Mouse (Mus musculus) kidney, postnatal 0 days (tissue): ENCODE measurements around the gene Ube2l6. TPM values are rescaled to one million over a fixed set of nuclear protein-coding genes. Genes with fewer than 3 reads are reported as not detected.
A peak's percentile ranks its signal among the peaks of the same experiment; 100 is the strongest.

Experiments
- ATAC-seq: fragments of 200-750 bp; cut with Nextera tagmentation; replicated peaks from 2 replicates; pipeline ENCODE4 v1.8.0; 2017; ENCODE audit warnings: low read depth, moderate number of reproducible peaks, moderate TSS enrichment, moderate library complexity; ENCODE audit not compliant: low FRiP score
- DNase-seq: peaks from one replicate; pipeline ENCODE4 v3.0.0-alpha.2; 2016; ENCODE audit warnings: low spot score
- H3K27ac ChIP-seq: fragments of 300-500 bp; sonication (generic); 2 replicates; pipeline ENCODE4 v1.5.1; 2014; ENCODE audit warnings: mild to moderate bottlenecking
- H3K27me3 ChIP-seq: fragments of 300-500 bp; sonication (generic); 2 replicates; pipeline ENCODE4 v1.6.1; 2014; ENCODE audit warnings: low read length, mixed read lengths; ENCODE audit not compliant: insufficient read depth
- H3K36me3 ChIP-seq: fragments of 300-500 bp; sonication (generic); 2 replicates; pipeline ENCODE4 v1.6.1; 2014; ENCODE audit warnings: low read length, mixed read lengths; ENCODE audit not compliant: insufficient read depth
- H3K4me1 ChIP-seq: fragments of 300-500 bp; sonication (generic); replicated peaks from 2 replicates; pipeline ENCODE4 v1.6.1; 2014; ENCODE audit warnings: antibody characterized with exemption, low read length, mixed read lengths; ENCODE audit not compliant: insufficient read depth
- H3K4me2 ChIP-seq: fragments of 300-500 bp; sonication (generic); 2 replicates; pipeline ENCODE4 v1.6.1; 2014; ENCODE audit warnings: mild to moderate bottlenecking, low read length, moderate library complexity, mixed read lengths
- H3K4me3 ChIP-seq: fragments of 300-500 bp; sonication (generic); replicated peaks from 2 replicates; pipeline ENCODE4 v1.5.1; 2014; ENCODE audit warnings: low read depth, low read length
- H3K9ac ChIP-seq: fragments of 300-500 bp; sonication (generic); 2 replicates; pipeline ENCODE4 v1.6.1; 2014; ENCODE audit warnings: low read depth, low read length
- H3K9me3 ChIP-seq: fragments of 300-500 bp; sonication (generic); replicated peaks from 2 replicates; pipeline ENCODE4 v1.6.1; 2016; ENCODE audit warnings: low read length, inconsistent platforms, mixed read lengths
- CTCF ChIP-seq: IDR thresholded peaks from 2 replicates; pipeline ENCODE4 v1.5.1; 2016; ENCODE audit warnings: antibody characterized with exemption, low read depth, mild to moderate bottlenecking, moderate library complexity
- WGBS: fragments of 180-500 bp; shearing (Covaris S2); extraction: QIAGEN DNeasy Blood & Tissue Kit; methylation state at CpG from one replicate; pipeline ENCODE4 v1.1.7; 2014; 5-methylcytosine and 5-hydroxymethylcytosine counted together
- polyA plus RNA-seq: library from polyadenylated mRNA; unstranded; fragments of >200 nt; fragmentation: Nextera tagmentation; extraction: Ambion mirVana; gene quantifications from 2 replicates; pipeline ENCODE4 v1.2.1, GENCODE M21; 2015

Ube2l6 gene
- polyA plus RNA-seq: 30.5 and 33.9 TPM in 2 replicates

DNA sequence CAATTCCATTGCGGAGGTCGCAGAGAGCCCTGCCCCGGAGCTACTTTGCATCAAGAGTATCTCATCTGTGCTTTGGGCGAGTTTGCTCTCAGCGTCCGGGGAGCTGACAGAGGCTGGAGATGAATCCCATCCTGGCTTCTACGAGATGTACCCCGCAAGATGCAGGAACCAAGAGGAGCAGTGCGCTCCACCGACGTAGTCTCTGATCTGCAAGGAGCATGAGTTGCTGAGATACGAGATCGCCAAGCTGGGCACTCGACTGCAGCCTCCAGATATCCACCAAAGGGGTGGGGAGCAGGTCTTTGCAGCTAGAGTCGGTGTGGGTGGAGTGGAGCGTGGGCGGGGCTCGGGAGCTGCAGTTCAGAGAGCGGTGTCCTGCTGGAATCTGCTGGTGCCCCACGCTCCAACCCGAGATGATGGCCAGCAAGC is at the start of gene Ube2l6:
Gene Ube2l6 (plus strand): TSS at position 336 of the 429 bp plus-strand sequence.
- H3K4me2 ChIP-seq: peak within 1 kb of the TSS; percentile 97
- H3K36me3 ChIP-seq: no peaks in the 10 kb centered on the region
- ATAC-seq (peak; percentile 73), DNase-seq (peak; percentile 86)
- no peaks in the 10 kb centered on the region for H3K27me3 ChIP-seq
- peak within 1 kb of the TSS; percentile 67 for H3K4me3 ChIP-seq
- TF ChIP-seq CTCF: no peak
- H3K4me1 ChIP-seq: no peaks in the 10 kb centered on the region
- H3K9ac ChIP-seq: peak within 1 kb of the TSS; percentile 60
- 0% methylated on average over 21 of the region's 21 CpGs for WGBS
- no peaks in the 10 kb centered on the region for H3K9me3 ChIP-seq
- peak within 1 kb of the TSS; percentile 70 for H3K27ac ChIP-seq

DNA sequence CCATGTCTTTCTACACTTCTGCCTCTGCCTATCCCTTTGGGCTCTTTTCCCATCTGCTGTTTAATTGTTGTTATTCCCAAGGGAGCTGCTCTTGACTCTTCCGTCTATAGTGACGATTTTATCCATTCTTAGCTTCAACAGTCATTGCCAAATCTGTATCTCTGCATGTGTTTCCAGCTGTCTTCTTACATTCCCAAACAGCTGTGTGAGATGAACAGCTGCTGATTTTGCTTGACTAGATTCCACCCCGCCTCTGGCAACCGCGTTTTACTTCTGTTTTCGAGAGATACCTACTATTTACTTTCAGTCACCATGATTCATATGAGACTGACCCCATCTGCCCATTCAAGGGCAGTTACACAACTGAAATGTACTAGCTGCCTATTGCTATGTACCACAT is 48.5 kb upstream of the Ube2l6 start:
- Histone ChIP-seq H3K27ac (no peak overlapping the region), H3K4me3 (no peak overlapping the region), H3K4me1 (no peaks in the 10 kb centered on the region), H3K27me3 (no peaks in the 10 kb centered on the region), H3K36me3 (no peaks in the 10 kb centered on the region), H3K9ac (no peak overlapping the region), H3K4me2 (no peak overlapping the region), H3K9me3 (no peaks in the 10 kb centered on the region)
- no peak for ATAC-seq
- no peak for TF ChIP-seq CTCF
- peak; percentile 71 for DNase-seq
- WGBS: 50% methylated on average over 6 of the region's 6 CpGs

DNA sequence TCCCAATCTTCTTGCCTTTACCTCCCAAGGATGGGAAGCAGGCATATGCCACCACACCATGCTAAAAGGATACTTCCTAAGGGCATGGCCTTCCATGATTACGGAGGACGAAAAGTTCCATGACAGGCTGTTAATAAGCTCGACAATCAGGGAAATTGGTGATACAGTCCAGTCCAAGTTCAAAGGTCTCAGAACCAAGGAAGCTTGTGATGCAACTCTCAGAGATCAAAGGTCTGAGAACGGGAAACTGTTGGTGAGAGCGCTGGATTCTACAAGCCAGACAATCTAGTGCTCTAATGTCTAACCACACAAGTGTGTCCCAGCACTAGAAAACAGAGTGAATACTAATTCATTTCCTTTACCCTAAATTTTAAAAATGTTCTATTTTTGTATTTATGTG is 42.4 kb upstream of the Ube2l6 start:
- no peaks in the 10 kb centered on the region for H3K36me3 ChIP-seq
- H3K4me3 ChIP-seq: no peak overlapping the region
- no peak for TF ChIP-seq CTCF
- no peaks in the 10 kb centered on the region for H3K9me3 ChIP-seq
- no peak overlapping the region for H3K4me2 ChIP-seq
- no peaks in the 10 kb centered on the region for H3K4me1 ChIP-seq
- 67% methylated on average over 5 of the region's 5 CpGs for WGBS
- DNase-seq: no peak
- no peak overlapping the region for H3K9ac ChIP-seq
- ATAC-seq: no peak
- no peak overlapping the region for H3K27ac ChIP-seq
- H3K27me3 ChIP-seq: no peaks in the 10 kb centered on the region

DNA sequence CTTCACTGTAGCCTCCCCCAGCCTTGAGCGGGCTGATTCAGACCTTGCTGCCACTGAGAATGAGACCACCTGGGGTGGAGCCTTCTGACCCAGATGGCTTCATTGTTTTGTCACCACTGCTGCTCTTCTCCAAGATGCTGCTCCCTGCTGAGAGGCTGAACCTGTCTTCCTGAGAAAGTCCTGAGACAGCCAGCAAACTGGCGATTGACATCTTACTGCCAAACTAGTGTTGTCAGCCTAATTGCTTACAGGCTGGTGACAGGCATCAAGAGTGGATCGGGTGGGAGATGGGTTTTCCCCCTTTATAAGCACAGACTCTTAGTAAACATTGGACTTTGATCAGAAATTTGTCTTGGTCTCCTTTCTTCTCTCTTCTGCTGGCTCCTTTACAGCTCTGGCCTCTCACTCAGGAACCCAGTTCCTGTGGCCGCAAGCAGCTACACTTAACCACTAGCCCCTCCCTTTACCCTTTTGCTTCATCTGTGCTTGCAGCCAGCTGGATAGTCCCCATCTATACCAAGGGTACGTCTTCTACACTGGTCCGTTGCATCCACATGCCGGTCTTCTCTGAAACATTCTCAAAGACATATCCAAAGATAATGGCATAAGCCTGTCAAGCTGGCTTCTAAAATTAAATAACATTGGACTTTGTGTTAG is 41.5 kb upstream of the Ube2l6 start:
- Histone ChIP-seq H3K4me3 (no peak overlapping the region), H3K9ac (no peak overlapping the region), H3K9me3 (no peaks in the 10 kb centered on the region), H3K4me1 (no peaks in the 10 kb centered on the region), H3K4me2 (no peak overlapping the region), H3K36me3 (no peaks in the 10 kb centered on the region), H3K27me3 (no peaks in the 10 kb centered on the region), H3K27ac (no peak overlapping the region)
- WGBS: 61% methylated on average over 7 of the region's 7 CpGs
- no peak for TF ChIP-seq CTCF
- DNase-seq (no peak), ATAC-seq (no peak)

DNA sequence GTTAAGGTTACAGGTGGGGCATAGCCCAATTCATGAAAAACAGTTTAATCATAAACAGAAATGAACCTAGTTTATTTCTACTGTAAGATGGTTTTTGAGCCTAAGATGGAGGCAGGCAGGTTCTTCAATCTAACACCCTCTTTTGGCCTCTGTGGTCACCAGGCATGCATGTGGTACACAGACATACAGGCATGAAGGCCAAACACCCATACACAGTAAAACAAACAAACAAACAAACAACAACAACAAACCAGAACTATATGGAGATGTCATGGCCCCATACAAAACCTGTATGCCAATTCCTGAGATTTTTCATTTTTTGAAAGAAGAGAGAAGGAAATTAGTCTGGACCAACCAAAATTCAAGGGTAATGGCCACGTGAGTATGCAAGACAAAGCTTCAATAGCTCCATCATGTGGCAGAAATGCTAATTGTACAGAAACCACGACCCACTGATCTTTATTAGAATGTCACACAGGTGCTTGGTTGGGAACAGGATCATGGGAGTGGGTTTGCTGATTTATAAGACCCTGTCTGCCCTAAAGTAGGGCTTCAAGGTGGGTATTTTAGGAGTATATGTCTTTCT is 40.0 kb upstream of the Ube2l6 start:
- H3K27me3 ChIP-seq: no peaks in the 10 kb centered on the region
- peak; percentile 92 for TF ChIP-seq CTCF
- WGBS: 0% methylated on average over 2 of the region's 2 CpGs
- H3K4me2 ChIP-seq: no peak overlapping the region
- H3K9me3 ChIP-seq: no peaks in the 10 kb centered on the region
- no peaks in the 10 kb centered on the region for H3K4me1 ChIP-seq
- H3K36me3 ChIP-seq: no peaks in the 10 kb centered on the region
- no peak overlapping the region for H3K4me3 ChIP-seq
- ATAC-seq (peak; percentile 54; the same call in 1 of the 2 replicates), DNase-seq (peak; percentile 87)
- no peak overlapping the region for H3K27ac ChIP-seq
- no peak overlapping the region for H3K9ac ChIP-seq

DNA sequence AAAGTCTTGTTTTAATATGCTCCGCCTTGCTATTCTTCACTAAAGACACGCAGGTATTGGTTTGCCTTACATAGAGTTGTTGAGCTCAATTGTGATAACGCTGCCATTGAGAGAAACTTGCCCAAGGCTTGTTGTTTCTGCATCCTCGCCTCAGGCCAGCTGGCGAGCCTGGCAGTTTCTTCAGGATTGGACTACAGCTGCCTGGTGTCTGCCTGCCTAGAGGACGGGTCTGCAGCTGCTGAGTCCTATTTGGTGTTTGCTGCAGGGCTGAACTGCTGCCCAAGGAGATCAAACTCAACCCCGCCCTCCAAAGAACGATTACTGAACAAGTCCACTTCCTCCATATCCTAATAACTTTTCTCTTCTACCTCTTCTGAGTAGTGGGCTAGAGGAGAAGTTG is 37.9 kb upstream of the Ube2l6 start:
- WGBS: 69% methylated on average over 8 of the region's 8 CpGs
- Histone ChIP-seq H3K4me1 (no peaks in the 10 kb centered on the region), H3K27me3 (no peaks in the 10 kb centered on the region), H3K36me3 (no peaks in the 10 kb centered on the region), H3K4me2 (no peak overlapping the region), H3K27ac (no peak overlapping the region), H3K4me3 (no peak overlapping the region), H3K9me3 (no peaks in the 10 kb centered on the region), H3K9ac (no peak overlapping the region)
- no peak for DNase-seq
- no peak for ATAC-seq
- no peak for TF ChIP-seq CTCF
